Mouse (Mus musculus): ENCODE measurements around the gene Duox1.

GRCm38 (mm10) chr2:122337291-122337690, 21.8 kb downstream of the Duox1 start:
- TF ChIP-seq CTCF (IDR thresholded peaks at IDR 0.05; ENCODE audit: low read depth, low read length) (no peak), POLR2A (IDR thresholded peaks at IDR 0.05; ENCODE audit: insufficient read depth, low read length) (no peak)

All from ES-Bruce4 (cell line).